Mouse (Mus musculus) midbrain, embryonic 12.5 days (tissue): ENCODE measurements at regions not wholly inside any gene's neighbourhood (a gene's known extent, or its start where the extent isn't known, plus 50 kb on each side); places are given as distances from the start of the nearest gene placed in this dataset.
A peak's percentile ranks its signal among the peaks of the same experiment; 100 is the strongest.
"Not testable (repeated sequence)": the region's sequence is repeated elsewhere in the genome, so short reads cannot be mapped to it uniquely, and the experiment has no call there.

ENCODE experiments used
- ATAC-seq: fragments of 200-750 bp; cut with Nextera tagmentation; 2 replicates; pipeline ENCODE4 v1.8.0; 2017; ENCODE audit warnings: low read depth, moderate TSS enrichment, moderate library complexity; ENCODE audit not compliant: low FRiP score
- H3K27ac ChIP-seq: fragments of 300-500 bp; sonication (generic); replicated peaks from 2 replicates; pipeline ENCODE4 v1.5.1; 2016; ENCODE audit warnings: mild to moderate bottlenecking
- H3K27me3 ChIP-seq: fragments of 300-500 bp; sonication (generic); 2 replicates; pipeline ENCODE4 v1.6.1; 2016; ENCODE audit warnings: mild to moderate bottlenecking
- H3K36me3 ChIP-seq: fragments of 300-500 bp; sonication (generic); 2 replicates; pipeline ENCODE4 v1.6.1; 2016
- H3K4me1 ChIP-seq: fragments of 300-500 bp; sonication (generic); 2 replicates; pipeline ENCODE4 v1.6.1; 2016
- H3K4me2 ChIP-seq: fragments of 300-500 bp; sonication (generic); replicated peaks from 2 replicates; pipeline ENCODE4 v1.6.1; 2016; ENCODE audit warnings: mild to moderate bottlenecking, moderate library complexity
- H3K4me3 ChIP-seq: fragments of 300-500 bp; sonication (generic); 2 replicates; pipeline ENCODE4 v1.5.1; 2016; ENCODE audit warnings: mild to moderate bottlenecking
- H3K9ac ChIP-seq: fragments of 300-500 bp; sonication (generic); replicated peaks from 2 replicates; pipeline ENCODE4 v1.6.1; 2016; ENCODE audit warnings: mild to moderate bottlenecking, moderate library complexity
- H3K9me3 ChIP-seq: fragments of 300-500 bp; sonication (generic); 2 replicates; pipeline ENCODE4 v1.6.1; 2016; ENCODE audit warnings: mild to moderate bottlenecking
- WGBS: fragments of 180-500 bp; shearing (Covaris S2); methylation state at CpG from one replicate; pipeline ENCODE4 v1.1.7; 2016; 5-methylcytosine and 5-hydroxymethylcytosine counted together

GRCm38 (mm10) chr4:101366905-101367679 lies 52.0 kb upstream of the Ak4 start:
- H3K9me3 ChIP-seq = no peaks in the 10 kb centered on the region
- WGBS = 66% methylated on average over 13 of the region's 13 CpGs
- H3K4me2 ChIP-seq = no peak overlapping the region
- no peak overlapping the region for H3K4me3 ChIP-seq
- H3K9ac ChIP-seq = no peak overlapping the region
- peak; percentile 62 for ATAC-seq
- H3K36me3 ChIP-seq = no peaks in the 10 kb centered on the region
- H3K27ac ChIP-seq = no peak overlapping the region
- H3K4me1 ChIP-seq = no peaks in the 10 kb centered on the region
- no peaks in the 10 kb centered on the region for H3K27me3 ChIP-seq

GRCm38 (mm10) chr4:101365299-101365698 lies 53.8 kb upstream of the Ak4 start:
- no peaks in the 10 kb centered on the region for H3K9me3 ChIP-seq
- WGBS = 89% methylated on average over 3 of the region's 3 CpGs

DNA sequence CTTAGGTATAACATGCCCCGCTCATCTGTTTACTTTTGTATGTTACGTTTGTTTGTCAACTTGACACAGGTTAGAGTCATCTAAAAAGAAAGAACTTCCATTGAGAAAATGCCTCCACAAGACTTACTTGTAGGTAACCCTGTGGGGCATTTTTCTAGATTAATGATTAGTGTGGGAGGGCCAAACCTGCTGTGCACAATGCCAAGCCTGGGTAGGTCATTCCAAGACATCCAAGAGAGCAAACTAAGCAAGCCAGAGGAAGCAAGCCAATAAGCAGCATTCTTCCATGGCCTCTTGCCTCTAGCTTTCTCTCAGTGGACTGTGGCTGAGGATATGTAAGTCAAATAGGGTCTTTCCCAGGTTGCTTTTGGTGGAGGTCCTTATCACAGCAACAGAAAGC lies 54.4 kb upstream of the Ak4 start:
- H3K9ac ChIP-seq = no peak overlapping the region
- no peak for ATAC-seq
- H3K4me3 ChIP-seq = no peak overlapping the region
- H3K4me2 ChIP-seq = no peak overlapping the region
- no peaks in the 10 kb centered on the region for H3K27me3 ChIP-seq
- H3K4me1 ChIP-seq = no peaks in the 10 kb centered on the region
- no peak overlapping the region for H3K27ac ChIP-seq
- H3K36me3 ChIP-seq = no peaks in the 10 kb centered on the region
- WGBS = 87% methylated on average over 2 of the region's 2 CpGs
- H3K9me3 ChIP-seq = no peaks in the 10 kb centered on the region

More at GRCm38 (mm10) chr4:101365299-101365698, 53.8 kb upstream of the Ak4 start:
- Histone ChIP-seq H3K4me2 (no peak overlapping the region), H3K4me1 (no peaks in the 10 kb centered on the region), H3K27me3 (no peaks in the 10 kb centered on the region), H3K9ac (no peak overlapping the region), H3K36me3 (no peaks in the 10 kb centered on the region), H3K4me3 (no peak overlapping the region), H3K27ac (no peak overlapping the region)
- no peak for ATAC-seq

GRCm38 (mm10) chr4:101363231-101363630 lies 55.8 kb upstream of the Ak4 start:
- 95% methylated on average over 1 of the region's 1 CpGs for WGBS
- not testable (repeated sequence) for H3K36me3 ChIP-seq, H3K4me2 ChIP-seq, H3K4me3 ChIP-seq, H3K4me1 ChIP-seq, H3K27me3 ChIP-seq, H3K27ac ChIP-seq, H3K9ac ChIP-seq, ATAC-seq, H3K9me3 ChIP-seq

GRCm38 (mm10) chr4:101361779-101362178 lies 57.3 kb upstream of the Ak4 start:
- no peaks in the 10 kb centered on the region for H3K27me3 ChIP-seq
- no peak overlapping the region for H3K27ac ChIP-seq
- 97% methylated on average over 1 of the region's 1 CpGs for WGBS
- H3K36me3 ChIP-seq = no peaks in the 10 kb centered on the region
- no peak overlapping the region for H3K4me2 ChIP-seq
- no peak overlapping the region for H3K4me3 ChIP-seq
- H3K9ac ChIP-seq = no peak overlapping the region
- H3K9me3 ChIP-seq = no peaks in the 10 kb centered on the region
- ATAC-seq = no peak
- H3K4me1 ChIP-seq = peaks cover 8% of the 10 kb centered on the region

DNA sequence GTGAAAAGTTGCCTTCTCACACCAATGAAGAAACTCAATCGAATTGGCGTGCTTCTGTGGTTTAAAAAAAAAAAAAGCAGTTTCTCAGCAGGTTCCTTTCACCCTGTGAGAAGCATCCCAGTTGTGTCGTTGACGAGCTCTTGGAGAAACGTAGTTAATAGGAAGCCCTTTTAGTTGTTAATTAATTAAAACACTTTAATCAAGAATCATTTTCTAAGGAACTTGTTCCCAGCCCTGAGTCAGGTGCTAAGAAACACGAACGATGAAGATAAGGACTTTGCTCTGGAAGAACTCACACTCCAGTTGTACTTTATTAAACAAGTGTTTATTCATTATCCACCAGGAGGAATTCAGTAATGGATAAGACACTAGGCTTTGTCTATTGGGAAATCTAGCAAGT lies 58.8 kb upstream of the Ak4 start:
- Histone ChIP-seq H3K27me3 (no peaks in the 10 kb centered on the region), H3K9ac (no peak overlapping the region), H3K9me3 (no peaks in the 10 kb centered on the region), H3K4me3 (no peak overlapping the region), H3K36me3 (no peaks in the 10 kb centered on the region), H3K4me2 (no peak overlapping the region), H3K27ac (no peak overlapping the region), H3K4me1 (peaks cover 10% of the 10 kb centered on the region)
- 74% methylated on average over 7 of the region's 7 CpGs for WGBS
- no peak for ATAC-seq

DNA sequence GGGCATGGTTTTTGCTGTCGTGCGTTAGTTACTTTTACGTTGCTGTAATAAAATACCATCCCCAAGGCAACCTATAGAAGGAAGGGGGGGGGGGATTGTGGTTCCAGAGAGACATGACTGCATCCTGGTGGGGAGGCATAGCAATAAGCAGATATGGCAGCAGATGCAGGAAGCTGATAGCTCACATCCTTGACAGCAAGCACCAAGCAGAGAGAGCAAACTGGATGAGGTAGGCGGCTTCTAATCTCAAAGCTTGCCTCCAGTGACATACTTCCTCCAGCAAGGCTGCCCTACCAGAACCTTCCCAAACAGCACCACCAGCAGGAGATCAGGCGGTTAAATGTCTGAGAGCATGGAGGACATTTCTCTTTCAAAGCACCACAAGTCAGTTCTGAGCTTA lies 60.0 kb upstream of the Ak4 start:
- peaks cover 22% of the 10 kb centered on the region for H3K4me1 ChIP-seq
- no peak overlapping the region for H3K4me3 ChIP-seq
- H3K36me3 ChIP-seq = no peaks in the 10 kb centered on the region
- no peaks in the 10 kb centered on the region for H3K9me3 ChIP-seq
- ATAC-seq = no peak
- no peak overlapping the region for H3K4me2 ChIP-seq
- H3K27me3 ChIP-seq = no peaks in the 10 kb centered on the region
- 95% methylated on average over 5 of the region's 5 CpGs for WGBS
- no peak overlapping the region for H3K27ac ChIP-seq
- no peak overlapping the region for H3K9ac ChIP-seq

DNA sequence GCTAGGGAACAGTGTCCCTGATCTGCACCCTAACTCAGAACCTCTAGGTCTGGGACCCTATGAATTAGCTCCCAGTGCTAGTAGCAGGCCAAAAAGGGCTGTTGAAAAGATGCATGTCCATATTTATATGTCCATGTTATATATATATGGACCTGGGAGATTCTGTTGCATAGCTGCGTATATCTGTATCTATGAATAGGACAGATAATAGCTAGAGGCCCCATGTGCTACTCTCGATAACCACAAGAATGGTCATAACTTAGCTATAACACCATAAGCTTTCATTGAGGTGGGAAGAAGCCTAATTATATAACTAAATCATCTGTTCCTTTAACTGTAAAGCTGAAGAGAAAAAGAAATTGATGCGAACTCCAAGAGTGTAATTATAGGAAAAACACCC lies 60.6 kb upstream of the Ak4 start:
- H3K9ac ChIP-seq = no peak overlapping the region
- H3K36me3 ChIP-seq = no peaks in the 10 kb centered on the region
- no peak overlapping the region for H3K27ac ChIP-seq
- no peak for ATAC-seq
- H3K9me3 ChIP-seq = no peaks in the 10 kb centered on the region
- WGBS = 95% methylated on average over 3 of the region's 3 CpGs
- H3K4me3 ChIP-seq = no peak overlapping the region
- H3K27me3 ChIP-seq = no peaks in the 10 kb centered on the region
- no peak overlapping the region for H3K4me2 ChIP-seq
- peaks cover 28% of the 10 kb centered on the region for H3K4me1 ChIP-seq

DNA sequence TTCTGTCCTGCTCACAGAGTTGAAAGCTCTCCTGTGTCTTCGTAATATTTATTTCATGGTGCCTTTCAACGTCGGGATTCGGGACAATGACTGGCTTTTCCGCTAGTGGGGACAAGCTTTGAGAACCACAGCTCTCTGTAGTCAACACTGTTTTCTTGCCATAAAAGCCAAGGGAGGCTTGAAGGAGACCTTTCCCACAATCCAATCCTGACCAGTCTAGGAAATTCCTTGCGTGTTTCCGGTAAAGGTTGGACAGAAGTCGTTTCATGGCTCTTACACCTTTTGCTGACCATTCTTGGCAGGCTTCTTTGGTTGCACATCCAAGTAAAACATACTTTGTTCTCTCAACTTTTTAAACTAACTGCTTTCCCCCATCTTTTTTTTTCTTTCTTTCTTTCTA lies 61.2 kb upstream of the Ak4 start:
- H3K27me3 ChIP-seq = no peaks in the 10 kb centered on the region
- H3K4me1 ChIP-seq = peaks cover 28% of the 10 kb centered on the region
- H3K9me3 ChIP-seq = no peaks in the 10 kb centered on the region
- peak overlapping the region; percentile 66 for H3K4me2 ChIP-seq
- no peak for ATAC-seq
- WGBS = 90% methylated on average over 8 of the region's 8 CpGs
- H3K27ac ChIP-seq = no peak overlapping the region
- H3K4me3 ChIP-seq = no peak overlapping the region
- no peaks in the 10 kb centered on the region for H3K36me3 ChIP-seq
- no peak overlapping the region for H3K9ac ChIP-seq

GRCm38 (mm10) chr4:101356954-101357891 lies 61.9 kb upstream of the Ak4 start:
- Histone ChIP-seq H3K9ac (peak overlapping the region; percentile 81), H3K36me3 (no peaks in the 10 kb centered on the region), H3K4me1 (peaks cover 28% of the 10 kb centered on the region), H3K27me3 (no peaks in the 10 kb centered on the region), H3K9me3 (no peaks in the 10 kb centered on the region), H3K27ac (peak overlapping the region; percentile 95), H3K4me3 (peak overlapping the region; percentile 79), H3K4me2 (peak overlapping the region; percentile 66)
- WGBS = 18% methylated on average over 31 of the region's 31 CpGs
- ATAC-seq = peak; percentile 7; the same call in 1 of the 2 replicates

DNA sequence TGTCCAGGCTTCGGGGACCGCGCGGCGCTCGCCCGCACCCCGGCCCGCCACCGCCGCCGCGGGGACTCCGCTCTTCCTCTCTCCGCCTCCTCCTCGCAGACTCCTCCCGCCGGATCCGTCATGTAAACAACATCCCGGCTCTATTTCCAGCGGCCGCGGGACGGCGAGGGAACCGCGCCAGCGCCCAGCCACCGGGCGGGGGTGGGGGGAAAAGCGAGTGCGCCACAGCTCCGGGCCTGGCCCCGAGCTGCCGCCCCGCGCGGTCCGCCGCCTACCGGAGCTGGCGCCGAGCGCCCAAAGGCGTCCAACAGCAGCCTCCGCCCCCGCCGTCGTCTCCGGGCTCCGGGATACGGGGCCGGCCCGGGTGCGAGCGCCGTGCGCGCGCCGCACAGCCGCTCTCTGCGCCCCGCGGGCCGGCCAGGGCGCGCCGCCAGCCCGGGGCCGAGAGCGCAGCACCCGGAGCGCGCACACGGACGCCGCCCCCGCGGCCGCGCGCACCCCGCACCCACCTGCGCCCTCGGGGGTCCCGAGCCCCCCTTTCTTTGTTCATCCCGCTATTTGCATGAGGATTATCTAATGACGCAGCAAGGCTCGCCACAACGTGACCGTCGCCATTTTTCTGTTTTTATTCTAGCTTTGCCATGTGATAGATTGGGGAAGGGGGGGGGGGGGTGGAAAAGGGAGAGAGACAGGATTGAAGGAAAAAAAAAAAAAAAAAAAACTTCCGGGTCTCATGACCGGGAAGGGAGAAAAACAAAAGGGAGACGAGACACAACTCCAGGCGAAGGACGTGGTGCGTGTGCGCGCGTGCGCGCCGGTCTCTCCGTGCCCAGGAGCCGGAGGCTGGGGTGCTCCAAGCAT lies 62.8 kb upstream of the Ak4 start:
- no peaks in the 10 kb centered on the region for H3K27me3 ChIP-seq
- peaks cover 28% of the 10 kb centered on the region for H3K4me1 ChIP-seq
- H3K27ac ChIP-seq = peak overlapping the region; percentile 95
- WGBS = 1% methylated on average over 87 of the region's 107 CpGs
- peak overlapping the region; percentile 66 for H3K4me2 ChIP-seq
- H3K4me3 ChIP-seq = peak overlapping the region; percentile 79
- H3K9ac ChIP-seq = peak overlapping the region; percentile 81
- peak; percentile 88 for ATAC-seq
- H3K36me3 ChIP-seq = no peaks in the 10 kb centered on the region
- no peaks in the 10 kb centered on the region for H3K9me3 ChIP-seq
